Mouse (Mus musculus) right cerebral cortex, postnatal 10 days (tissue): ENCODE data around the gene Kif18b.

Source experiments
- DNase-seq, 2 experiments: peaks; one replicate each; pipeline ENCODE4 v3.0.0; 2021; ENCODE audit warnings: low spot score in 2 of 2

Kif18b gene

DNA sequence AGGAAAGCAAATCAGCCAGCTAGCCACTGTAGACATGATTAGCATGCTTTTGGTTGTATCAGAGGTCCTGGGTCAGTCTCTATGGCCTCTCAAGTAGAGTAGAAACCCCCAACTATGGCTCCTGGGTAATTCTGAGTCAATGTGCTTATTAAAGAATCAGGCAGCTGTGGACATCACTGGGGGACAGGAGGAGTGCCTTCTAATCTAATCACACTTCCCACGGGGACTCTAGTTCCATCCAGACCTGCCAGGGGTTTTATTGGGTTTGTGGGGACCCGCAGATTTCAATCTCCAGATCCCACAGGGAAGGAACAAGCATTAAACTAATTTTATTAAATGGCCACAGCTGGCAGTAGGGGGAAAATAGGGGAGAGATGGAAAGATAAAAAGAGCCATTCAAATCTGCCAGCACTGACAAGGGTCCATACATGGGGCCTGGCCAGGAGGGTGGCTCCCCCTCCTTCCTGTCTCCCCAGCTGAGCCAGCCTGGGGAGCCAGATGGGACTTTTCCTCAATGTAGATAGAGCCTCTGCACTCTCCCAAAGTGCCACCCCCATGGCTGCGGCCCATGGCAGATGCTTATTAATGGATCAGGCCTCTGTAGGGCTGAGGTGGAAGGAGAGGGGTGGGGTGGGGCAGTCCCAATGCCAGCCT, 12.7 kb upstream of the Kif18b start:
- DNase-seq, result peak; percentile 65 to 73

- DNase-seq, result no peak
Observed at GRCm38 (mm10) chr11:102936272-102936671, 11.3 kb upstream of the Kif18b start.

DNA sequence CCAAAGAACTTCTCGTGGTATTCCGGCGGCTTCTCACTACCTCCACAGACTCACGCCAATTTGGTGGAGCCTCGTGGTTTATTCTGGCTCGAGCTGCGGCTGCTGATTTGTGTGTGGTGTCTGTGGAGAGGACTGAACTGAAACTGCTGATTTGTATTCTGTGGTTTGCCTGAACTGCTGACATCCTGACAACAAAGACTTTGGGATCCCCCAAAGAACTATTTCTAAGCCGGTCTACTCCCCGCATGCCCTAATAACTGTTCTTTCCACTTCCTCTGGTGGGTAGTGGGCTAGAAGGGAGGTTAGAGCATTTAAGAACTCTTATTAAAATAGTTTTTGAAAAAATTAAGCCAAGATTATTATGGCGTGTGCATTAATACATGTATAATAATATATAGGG, 5.7 kb upstream of the Kif18b start:
- no peak for DNase-seq

DNA sequence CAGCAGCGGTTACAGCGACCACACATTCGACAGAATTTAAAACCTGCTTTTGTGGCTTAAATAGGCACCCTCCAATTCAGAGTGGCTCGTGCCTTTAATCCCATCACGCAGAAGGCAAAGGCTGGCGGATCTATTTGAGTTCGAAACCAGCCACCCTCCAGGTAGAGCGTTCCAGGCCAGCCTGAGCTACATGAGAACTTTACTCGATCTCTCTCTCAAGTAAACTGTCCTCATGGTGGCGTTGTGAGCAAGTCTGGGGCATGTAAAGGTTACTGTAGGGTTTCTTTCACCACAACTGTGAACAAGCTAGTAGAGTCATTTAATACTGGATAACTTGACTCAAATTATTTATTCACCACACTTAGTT, 410 bp upstream of the Kif18b start:
- DNase-seq, result no peak

GRCm38 (mm10) chr11:102921491-102921890, 3.4 kb downstream of the Kif18b start:
- no peak for DNase-seq

GRCm38 (mm10) chr11:102918077-102918476, 6.8 kb downstream of the Kif18b start:
- DNase-seq, result no peak

DNA sequence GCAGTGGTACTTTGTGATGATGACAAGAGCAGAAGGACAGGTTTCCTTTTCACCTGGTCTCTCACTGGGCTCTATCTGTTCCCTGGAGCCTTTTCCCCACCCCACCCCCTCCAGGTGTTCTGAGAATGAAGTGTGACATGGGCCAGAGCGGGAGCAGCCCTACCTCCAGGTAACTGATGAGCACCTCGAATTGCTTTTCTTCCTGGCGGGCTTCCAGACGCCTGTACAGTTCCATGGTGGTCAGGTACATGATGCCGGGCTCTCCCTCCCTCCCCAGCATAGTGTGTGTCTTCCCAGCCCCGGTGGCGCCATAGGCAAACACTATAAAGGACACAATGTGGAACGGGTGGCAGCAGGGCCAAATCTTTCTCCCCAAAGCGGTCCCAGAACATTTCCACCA, 9.5 kb downstream of the Kif18b start:
- no peak for DNase-seq

- DNase-seq, result peak in 1 of 2 experiments; percentile 54
Observed at GRCm38 (mm10) chr11:102911376-102911775, 13.5 kb downstream of the Kif18b start.

DNA sequence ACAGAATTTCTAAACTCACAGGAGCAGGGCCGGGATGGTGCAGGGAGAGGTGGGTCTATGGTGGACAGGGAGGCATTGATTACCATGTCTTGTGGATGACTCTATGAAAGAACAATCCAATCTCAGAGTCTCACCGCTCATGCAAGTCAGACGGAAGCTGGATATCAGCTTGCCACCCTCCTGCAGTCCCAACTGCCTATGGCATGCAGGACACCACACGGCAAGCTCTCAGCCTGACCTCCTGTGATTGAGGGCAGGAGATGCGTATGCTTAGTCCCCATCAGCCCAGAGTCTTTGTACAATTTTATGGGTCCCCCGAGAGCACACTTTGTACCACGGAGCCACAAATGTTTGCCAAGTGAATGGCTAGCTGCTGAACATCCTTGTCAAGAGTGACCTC, 21.3 kb downstream of the Kif18b start:
- no peak for DNase-seq

DNA sequence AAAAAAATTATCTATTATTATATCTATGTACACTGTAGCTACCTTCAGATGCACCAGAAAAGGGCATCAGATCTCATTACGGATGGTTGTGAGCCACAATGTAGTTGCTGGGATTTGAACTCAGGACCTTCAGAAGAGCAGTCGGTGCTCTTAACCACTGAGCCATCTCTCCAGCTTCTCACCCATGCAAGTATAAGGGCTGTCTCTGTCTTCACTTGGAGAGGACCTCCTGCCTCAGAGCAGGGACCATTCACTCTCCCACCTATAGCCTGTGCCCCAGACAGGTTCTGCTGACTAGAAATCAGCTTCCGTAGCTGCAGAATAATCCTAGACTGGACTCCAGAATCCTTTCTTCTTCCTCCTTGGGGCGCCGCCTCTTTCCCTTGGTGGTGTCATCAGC, 22.8 kb downstream of the Kif18b start:
- DNase-seq, result no peak

- no peak for DNase-seq
Observed at GRCm38 (mm10) chr11:102901199-102901598, 23.7 kb downstream of the Kif18b start.

DNA sequence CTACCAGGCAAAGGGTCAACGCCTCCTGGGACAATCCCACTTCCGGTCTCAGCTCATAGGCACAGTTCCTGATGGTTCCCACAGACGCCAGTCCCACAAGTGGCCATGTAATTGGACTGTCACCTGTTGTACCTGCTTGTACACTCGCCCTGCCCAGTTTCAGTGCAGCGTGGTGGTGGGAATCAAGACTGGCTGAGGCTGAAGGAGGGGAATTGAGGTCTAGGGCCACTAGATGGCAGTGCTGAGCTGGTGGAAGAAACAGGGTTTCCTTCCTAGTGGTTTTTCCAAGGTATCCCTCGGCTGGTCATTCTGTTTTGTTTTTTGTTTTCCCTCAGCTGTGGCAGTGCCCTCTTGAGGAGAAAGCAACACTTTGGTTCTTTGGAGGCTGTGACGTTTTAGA, 24.2 kb downstream of the Kif18b start, which contains the start of gene Gfap:
Gene Gfap, minus strand, starts transcription at position 150 of the 400 bp plus-strand sequence.
- peak; percentile 79 to 89 for DNase-seq

DNA sequence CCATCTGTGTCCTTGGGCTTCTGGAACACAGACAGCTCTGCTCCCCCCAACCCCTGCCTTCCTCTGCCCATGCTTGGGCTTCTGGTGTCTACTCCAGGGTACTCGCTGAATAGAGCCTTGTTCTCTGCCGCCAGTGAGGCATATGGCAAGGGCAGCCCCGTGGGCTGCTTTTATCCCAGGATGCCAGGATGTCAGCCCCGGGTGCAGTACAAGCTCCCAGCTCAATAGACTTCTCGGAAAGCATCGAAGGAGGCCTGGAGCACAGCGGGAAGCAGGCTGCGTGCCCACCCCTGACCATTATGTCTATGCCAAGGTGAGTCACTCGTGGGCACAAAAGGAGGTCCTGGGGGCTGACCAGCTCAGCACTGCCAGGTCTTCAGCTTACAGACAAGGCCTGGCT, 26.5 kb downstream of the Kif18b start:
- DNase-seq, result peak; percentile 82 to 87

- no peak for DNase-seq
Observed at GRCm38 (mm10) chr11:102896641-102897040, 28.3 kb downstream of the Kif18b start.

- no peak for DNase-seq
Observed at GRCm38 (mm10) chr11:102895779-102896178, 29.1 kb downstream of the Kif18b start.

- DNase-seq, result no peak
Observed at GRCm38 (mm10) chr11:102894716-102895115, 30.2 kb downstream of the Kif18b start.

DNA sequence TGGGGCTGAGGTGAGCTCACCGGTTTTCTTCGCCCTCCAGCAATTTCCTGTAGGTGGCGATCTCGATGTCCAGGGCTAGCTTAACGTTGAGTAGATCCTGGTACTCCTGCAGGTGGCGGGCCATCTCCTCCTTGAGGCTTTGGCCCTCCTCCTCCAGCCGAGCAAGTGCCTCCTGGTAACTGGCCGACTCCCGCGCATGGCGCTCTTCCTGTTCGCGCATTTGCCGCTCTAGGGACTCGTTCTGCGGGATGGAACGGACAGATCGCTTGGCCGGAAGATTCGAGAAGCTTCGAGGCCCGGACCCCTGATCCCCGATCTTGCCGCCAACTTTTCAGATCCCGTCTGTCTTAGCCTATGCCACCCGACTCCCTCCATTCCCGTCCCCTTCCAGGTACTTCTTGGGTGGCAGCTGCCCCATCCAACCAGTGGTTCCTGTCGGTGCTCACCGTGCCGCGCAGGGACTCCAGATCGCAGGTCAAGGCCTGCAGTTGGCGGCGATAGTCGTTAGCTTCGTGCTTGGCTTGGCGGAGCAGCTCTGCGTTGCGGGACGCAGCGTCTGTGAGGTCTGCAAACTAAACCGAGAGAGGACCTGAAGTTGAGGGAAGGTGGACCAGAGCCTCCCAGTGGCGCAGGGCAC, 31.8 kb downstream of the Kif18b start:
- peak; percentile 75 to 78 for DNase-seq

- DNase-seq, result no peak
Observed at GRCm38 (mm10) chr11:102890096-102890495, 34.8 kb downstream of the Kif18b start.

- DNase-seq, result peak; percentile 59 to 64
Observed at GRCm38 (mm10) chr11:102888135-102888534, 36.8 kb downstream of the Kif18b start.

GRCm38 (mm10) chr11:102887433-102887832, 37.5 kb downstream of the Kif18b start:
- no peak for DNase-seq

DNA sequence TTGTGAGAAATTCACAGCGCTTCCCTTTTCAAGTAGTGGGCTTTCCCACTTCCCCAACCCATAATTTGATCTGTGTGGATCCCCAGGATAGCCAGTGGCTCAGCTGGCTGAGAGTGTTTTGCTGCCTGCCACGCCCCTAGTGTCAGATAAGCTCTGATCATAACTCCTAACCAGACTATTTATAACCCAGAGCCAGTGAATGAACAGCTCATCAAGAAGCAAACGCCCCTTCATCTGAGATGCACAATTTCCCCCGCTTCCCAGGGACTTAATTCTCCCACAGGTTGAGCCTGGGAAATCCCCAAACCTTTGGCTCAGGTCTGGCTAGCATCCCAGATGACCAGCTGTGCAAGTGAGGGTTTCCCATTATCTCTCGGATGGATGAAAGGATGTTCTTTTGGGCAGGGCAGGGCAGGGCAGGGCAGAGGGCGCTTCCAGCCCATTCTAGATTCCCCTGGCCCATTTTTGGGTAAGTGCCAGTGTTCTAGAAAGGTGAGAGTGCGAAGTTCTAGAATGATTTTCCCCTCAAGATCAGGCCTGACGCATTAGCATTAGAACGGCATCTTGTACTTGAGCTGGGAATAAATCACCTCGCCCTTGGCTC, 40.2 kb downstream of the Kif18b start, which contains the start of gene Fam187a:
Gene Fam187a, plus strand, starts transcription at position 554 of the 604 bp plus-strand sequence.
- DNase-seq, result no peak

GRCm38 (mm10) chr11:102881314-102882198, 43.4 kb downstream of the Kif18b start:
- peak in 1 of 2 experiments; percentile 40 for DNase-seq
